Mouse (Mus musculus) cerebellum, postnatal 14 days (tissue): ENCODE measurements at regions not wholly inside any gene's neighbourhood (a gene's known extent, or its start where the extent isn't known, plus 50 kb on each side); places are given as distances from the start of the nearest gene placed in this dataset.
"Not testable (repeated sequence)": the region's sequence is repeated elsewhere in the genome, so short reads cannot be mapped to it uniquely, and the experiment has no call there.

Source experiments
- DNase-seq, 2 experiments: peaks; one replicate each; pipeline ENCODE4 v3.0.0; 2021; ENCODE audit warnings: mixed read lengths in 2 of 2

DNA sequence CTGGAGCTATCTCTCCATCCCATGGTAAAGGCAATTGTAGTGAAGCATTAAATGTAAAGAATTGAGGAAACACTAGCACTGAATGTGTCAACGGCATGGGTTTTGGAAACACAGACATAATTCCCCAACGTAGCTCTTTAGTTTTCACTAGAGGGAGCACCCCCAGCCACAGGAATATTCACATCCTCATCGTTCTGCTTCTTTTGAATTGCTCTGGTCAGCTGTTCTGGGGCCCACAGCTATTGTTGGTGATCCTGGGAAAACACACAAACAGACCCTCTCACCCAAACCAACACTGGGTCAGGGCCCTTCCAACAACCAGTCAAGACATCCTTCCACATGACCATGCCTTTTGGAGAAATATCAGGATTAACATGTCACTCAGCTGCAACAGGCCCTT lies 119.7 kb downstream of the Impg2 start:
- DNase-seq, result not testable (repeated sequence)

DNA sequence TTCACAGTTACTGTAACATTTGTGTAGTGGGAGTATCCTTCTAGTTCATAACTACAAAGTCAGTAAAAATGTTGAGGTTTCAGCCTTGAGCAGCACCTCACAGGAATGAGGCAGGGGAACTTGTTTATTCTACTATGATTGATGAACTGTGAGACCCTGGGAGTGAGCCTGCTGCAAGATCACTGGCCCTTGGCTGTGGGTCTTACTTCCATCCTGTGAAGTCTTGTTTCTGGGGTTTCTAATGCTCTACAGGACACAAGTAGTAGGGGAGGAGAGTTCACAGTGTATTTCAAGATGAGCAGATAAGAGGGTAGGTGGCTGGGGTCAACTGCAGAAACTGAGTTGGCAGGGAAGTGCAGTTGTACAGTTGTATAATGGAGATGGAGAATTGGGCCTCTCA lies 128.3 kb upstream of the Abi3bp start:
- DNase-seq, result no peak

DNA sequence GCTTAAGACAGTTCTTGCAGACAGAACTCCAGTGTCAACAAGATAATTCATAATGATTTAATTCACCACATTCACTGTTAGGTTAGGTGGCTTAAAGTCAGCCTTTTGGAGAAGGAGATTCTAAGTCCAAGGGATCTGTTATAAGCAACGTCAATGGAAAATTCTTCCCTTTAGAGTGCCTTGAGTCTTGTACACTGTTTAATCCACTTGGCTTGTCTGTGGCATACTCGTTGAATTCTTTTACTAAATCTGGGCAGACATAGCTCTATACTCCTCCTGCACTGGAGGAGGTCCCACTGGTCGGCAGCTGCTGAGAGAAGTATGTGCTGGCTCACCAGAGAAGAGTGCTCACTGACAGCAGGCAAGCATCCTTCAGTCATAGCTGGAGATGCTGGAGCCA lies 124.8 kb upstream of the Abi3bp start:
- DNase-seq, result no peak

DNA sequence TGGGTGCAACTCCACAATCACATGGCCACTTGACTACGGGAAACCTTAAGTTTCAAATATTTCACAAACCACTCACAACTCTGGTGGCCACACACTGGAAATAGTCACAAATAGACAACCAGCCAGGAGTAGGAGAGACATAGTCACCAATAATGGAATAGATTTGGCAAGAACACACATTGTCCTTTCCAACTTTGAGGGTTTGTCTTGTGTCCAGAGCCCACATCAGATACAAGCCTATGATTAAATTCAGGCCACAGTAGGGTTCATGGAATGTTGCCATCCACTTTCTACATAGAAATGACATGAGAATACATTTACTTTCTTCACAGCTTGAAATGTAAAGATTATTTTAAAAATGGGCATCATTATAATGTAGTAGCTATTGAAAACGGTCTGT lies 118.6 kb upstream of the Abi3bp start:
- peak; percentile 23 to 70 for DNase-seq

DNA sequence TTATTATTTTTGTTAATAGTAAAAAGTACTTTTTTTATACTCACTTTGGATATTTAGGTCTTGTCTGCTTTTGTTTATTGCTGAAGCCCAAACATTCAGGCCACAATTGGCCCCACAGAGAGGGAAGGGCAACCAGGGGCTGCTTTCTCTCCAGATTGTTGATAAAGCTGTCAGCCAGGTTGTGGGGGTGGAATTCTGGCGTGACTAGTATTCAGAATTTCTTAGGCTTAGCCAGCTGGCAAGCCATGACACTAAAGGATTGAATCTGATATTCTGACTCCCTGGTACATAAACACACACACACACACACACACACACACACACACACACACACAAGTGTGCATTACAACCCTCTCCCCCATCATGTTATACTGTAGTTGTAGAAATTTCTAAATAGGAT lies 116.7 kb upstream of the Abi3bp start:
- DNase-seq, result peak; percentile 74 to 80

DNA sequence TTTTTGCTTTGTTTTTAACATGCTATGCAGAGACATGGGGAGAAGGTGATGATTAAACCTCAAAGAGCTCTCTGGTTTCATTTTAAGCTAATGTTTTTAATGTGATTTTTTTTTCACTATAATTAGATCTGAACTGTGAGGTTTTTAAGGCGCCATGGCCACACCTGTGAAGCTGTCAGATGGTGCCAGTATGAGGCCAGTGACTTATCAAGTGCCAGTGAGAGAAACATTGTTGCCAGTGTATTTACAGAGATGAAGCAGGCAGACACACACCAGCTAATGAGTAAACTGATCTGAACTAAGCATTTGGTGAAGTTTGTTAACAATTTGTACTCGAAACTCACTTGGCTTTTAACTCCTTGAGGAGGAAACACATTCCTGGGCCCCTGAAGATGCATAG lies 99.3 kb upstream of the Abi3bp start:
- peak; percentile 13 to 35 for DNase-seq

DNA sequence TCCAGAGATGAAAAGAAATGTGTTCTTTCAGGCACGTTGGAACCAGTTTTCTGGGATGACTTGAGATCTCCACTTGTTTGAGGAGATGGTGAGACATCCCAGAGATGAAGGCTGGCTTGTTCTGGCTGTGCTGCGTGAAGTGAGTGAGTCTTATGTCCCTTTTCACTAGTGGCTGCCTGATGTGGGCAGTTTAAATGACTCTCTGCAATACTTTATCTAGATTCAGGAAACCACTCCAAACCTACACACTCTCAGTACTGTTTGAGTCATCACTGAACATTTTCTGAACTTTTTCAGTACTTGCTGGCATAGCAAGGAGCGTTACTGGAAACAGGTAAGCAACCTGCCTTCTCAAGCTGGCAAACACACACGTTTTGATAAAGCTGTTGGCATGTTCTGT lies 97.0 kb upstream of the Abi3bp start:
- DNase-seq, result no peak

DNA sequence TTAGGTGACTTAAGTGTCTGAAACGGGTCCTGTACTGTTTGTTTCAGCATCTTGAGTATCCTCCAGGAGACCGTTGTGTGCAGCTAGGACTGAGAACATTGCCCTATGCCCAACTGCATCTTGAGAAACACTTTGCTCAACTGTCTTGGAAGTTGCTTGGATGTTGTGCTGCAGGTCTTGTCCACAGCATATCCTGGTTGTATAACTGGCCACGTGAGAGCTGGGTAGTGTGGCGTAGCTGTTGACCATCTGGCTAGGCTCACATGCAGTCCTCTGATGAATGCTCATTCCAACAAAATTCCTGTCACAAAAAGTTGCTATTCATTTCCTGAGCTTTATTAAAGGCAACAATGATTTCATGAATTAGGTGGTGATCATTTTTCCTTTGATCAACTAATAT lies 91.1 kb upstream of the Abi3bp start:
- no peak for DNase-seq

DNA sequence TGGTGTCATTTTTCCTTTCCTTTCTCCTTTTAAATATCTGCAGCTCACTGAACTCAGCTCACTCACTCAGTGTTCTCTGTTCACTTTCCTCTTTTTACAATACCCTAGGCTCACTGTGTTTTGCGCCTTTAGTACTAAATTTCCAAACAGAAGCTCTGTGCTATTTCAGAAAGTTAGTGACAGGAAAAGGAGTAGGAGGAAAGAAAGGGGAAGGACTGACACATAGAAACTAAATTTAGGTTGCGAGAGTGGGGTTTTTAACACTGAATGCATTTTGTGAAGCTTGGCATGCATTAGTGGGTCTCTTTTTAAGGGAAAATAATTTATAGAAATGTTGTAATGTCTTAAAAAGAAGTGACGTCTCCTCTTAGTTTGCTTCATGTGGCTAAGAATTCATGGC lies 84.8 kb upstream of the Abi3bp start:
- no peak for DNase-seq

DNA sequence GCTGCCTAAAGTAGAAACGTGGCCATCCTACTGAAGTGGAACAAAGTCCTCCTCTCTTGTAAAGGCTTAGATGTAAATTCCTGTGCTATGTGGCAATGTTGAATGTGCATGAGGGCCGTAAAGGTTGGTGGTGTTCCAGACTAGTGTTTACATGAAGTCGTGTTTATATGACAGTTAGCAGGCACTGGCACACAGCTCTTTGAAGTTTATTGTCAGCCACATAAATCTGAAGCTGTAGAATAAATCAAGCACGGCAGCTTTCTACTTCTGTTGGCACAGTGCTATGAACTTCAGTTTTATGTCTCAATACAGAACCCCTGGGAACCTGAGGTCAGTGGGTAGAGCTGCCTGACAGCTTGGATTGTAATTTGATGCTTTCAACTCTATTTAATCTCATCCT lies 81.1 kb upstream of the Abi3bp start:
- DNase-seq, result no peak

DNA sequence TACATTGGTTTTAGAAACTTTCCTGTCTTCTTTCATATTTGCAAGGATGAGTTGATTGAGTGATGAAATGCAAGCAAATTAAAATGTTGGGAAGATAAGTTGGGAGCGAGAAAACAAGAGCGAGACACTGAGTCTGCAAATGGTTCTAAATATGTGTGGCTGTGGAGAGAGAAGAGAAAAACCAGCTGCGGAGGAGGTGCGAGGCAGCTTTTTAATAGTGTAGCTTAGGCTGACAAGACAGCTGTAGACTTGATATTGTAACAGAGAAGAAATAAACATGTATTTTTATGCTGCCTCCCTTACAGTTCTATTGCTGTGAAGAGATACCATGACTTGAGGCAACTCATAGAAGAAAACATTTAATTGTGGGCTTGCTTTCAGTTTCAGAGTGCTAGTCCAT lies 78.1 kb upstream of the Abi3bp start:
- DNase-seq, result no peak

DNA sequence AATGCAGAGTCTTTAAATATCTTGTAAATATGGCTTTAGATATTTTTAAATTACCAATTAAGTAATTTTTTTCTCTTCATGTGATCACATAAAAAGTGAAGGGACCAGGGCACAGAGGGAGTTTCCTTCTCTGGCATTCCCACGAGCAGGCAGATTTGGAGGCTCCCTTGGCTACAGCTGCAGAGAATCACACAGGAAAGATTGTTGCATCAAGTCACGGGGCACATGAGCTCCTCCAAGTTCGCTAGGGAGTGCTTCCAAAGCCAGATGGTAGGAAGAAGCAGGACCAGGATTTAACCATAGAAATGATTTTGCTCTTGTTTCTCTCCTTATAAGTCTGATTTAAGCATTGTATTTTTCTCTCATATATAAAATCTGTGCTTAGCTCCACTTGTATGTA lies 53.9 kb upstream of the Abi3bp start:
- DNase-seq, result peak; percentile 51 to 63
